Mouse (Mus musculus) megakaryocyte progenitor cell, adult 5-6 weeks (primary cell): ENCODE results near the gene Mrpl54. TPM values are rescaled to one million over a fixed set of nuclear protein-coding genes. Genes with fewer than 3 reads are reported as not detected.

Experiments used
- ATAC-seq: replicated peaks from 2 replicates; pipeline ENCODE4 v1.8.0; 2016; ENCODE audit warnings: mild to moderate bottlenecking, moderate TSS enrichment, inconsistent platforms; ENCODE audit not compliant: poor library complexity
- total RNA-seq, 2 experiments: library from RNA; stranded (forward) in 1 of 2; stranded (reverse) in 1 of 2; fragments of 157-497, 149-512 nt in 1 of 2; fragments of 200-1000 nt in 1 of 2; gene quantifications; 2 replicates each; pipeline versions ENCODE4 v1.2.3 to v1.2.4; 2015 to 2017

Mrpl54 gene
- total RNA-seq, 2 experiments from 2014 or later: 97.1 to 196 TPM

- ATAC-seq: no peak
These were observed 28.5 kb upstream of the Mrpl54 start for GRCm38 (mm10) chr10:81295185-81295584.

DNA sequence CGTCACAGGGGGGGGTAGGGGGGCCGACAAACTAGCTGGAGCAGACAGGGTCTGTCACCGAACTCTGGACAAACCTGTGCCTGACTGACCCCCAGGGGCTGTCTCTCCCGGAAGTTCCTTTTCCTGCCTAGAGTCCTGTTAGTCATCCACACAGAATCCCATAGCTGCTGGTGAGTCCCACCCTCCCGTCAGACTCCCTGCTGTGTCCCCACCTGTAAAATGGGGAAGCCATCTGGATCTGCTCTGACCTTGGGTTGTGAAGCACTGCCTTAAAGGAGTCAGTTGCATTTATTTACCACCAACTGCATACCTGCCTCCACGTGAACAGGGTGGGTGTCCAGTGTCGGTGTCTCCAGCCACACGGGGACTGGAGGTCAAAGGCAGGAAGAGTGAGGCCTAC, 27.7 kb upstream of the Mrpl54 start:
- no peak for ATAC-seq

DNA sequence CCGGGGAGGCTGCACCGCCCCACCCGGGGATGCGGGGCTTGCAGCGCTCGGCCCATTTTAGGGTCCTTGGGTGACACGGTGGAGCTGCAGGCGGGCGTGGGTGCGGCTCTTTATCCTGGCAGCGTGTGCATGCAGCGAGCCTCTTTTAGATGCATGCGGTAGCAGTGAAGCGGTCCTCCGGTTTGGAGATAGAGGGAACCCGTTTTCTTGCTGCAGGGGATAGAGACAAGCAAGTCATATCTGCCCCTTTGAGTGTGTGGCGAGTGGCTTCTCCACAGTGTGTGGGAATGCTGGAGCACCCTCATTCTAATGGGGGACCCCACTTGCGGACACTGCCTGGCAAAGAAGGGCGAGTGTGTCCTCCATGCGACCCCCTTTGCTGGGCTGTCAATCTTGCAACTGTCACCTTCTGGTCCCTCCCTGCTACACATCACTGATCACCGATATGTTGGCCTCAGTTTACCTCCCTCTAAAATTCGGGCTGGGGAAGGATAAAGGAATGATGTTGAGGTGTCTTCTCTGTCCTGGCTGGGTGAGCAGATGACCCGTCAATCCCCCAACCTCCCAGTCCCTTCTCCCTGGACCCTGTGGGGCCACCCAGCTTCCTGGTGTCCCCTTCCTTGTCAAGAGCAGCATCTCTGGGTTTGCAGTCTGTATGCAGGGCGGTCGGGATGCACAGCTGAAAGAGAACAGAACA, 26.7 kb upstream of the Mrpl54 start:
- ATAC-seq: no peak

DNA sequence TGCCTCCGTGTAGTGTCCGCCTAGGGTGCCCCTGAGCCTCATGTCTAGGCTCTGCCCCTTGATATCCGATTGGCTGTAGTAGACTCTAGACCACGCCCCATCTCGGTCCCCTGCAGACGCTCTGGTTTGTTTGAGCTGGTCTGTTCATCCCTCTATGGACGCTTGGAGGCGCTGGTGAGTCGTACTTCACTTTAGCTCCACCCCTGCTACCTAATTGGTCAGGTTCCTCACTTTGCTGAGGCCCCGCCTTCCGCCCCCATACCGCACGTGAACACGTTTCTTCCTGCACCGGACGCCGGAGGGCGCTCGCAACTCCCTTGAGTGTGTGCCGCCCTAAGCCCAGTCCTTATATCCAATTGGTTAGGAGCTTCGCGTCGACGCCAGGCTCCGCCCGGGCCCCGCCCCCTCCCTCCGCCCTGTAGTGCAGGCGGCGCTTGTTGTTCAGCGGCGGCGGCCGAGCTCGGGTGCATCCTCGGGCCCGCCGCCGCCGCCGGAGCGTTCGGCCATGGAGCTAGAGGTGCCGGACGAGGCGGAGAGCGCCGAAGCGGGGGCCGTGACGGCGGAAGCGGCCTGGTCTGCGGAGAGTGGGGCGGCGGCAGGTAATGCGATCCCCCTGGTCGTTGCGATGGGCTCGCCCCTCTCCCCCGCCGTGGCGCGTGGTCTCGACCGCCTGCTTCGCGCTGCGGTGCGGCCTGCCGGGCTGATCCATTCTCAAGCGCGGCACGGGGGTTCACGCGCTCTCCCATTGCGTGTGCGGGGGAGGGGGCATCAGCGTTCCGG, 26.0 kb upstream of the Mrpl54 start, which contains the start of gene Pip5k1c:
Gene Pip5k1c, plus strand, starts transcription at position 410 of the 780 bp plus-strand sequence.
- peak; percentile 76 for ATAC-seq

- no peak for ATAC-seq
These were observed 24.9 kb upstream of the Mrpl54 start, which contains the start of gene Tjp3 for GRCm38 (mm10) chr10:81291511-81292104. Tjp3 (minus strand) TSS chr10:81291581.

DNA sequence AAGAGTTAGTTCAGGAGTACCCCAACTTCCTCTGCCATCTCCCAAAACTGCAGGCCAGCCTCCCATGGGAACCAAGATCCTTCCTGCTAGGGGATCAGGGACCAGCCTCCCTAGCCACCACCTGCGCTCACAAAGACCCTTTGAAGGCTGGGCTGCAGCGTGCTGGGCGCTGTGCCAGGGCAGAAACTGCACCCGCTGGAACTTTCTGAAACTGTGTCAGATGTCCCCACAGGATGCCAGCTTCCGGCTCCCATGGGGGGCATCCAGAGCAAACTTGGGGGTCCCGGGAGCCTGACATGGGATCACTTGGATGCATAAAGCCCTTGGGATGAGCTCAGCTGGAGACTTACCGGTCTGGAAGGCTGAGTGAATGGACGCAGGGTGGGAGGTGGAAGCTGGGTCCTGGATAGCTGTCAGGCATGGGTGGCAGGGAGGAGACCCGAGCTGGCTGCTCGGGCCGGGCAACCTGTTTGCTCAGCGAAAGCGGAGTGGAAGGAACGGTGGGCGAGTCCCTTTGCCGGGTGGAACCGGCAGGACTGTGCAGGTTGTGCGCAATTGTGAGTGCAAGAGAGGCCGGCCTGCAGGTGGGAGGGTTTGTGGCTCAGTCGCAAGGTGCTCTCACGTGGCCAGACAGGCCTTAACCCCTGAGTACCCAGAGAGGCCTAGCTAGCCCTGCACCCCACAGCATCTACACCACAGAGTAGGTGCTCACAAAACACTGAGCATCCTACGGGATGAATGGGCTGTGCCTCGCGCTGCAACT, 24.1 kb upstream of the Mrpl54 start:
- ATAC-seq: no peak

DNA sequence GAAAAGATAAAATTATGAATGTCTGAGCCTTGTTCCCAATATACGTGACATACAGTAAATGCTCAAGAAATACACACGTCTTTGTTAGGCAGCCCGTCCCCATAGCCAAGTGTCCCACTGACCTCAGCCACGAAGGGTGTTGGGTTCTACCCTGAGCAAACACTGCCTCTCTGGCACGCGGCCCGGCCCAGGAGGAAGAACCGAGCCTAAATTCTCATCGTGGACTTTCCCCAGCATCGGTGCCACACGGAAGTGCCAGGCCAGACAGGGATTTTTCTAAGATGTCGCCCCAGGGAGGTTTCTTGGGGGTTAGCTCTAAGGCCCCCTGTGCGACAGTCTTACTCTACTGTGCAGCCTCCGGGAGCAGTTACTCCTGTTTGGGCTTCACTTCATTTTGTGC, 23.1 kb upstream of the Mrpl54 start:
- ATAC-seq: no peak

GRCm38 (mm10) chr10:81289278-81289677, 22.5 kb upstream of the Mrpl54 start:
- ATAC-seq: peak; percentile 23

DNA sequence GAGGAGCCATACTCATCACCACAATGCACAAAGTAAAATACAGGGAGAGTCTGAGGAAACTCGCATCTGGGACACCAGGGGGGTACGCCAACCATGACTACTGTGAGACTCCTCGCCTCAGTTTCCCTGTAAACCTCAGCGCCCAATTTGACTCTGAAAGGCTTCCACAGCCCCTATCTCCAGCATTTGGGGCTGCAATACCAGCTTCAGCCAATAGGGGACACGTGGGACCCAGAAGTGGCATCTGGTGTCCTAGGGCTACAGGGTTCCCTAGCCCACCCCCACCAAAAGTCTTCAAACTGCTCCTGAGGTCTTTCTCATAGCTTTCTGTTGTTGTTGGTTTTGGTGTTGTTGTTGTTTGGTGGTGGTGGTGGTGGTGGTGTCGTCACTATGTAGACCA, 21.9 kb upstream of the Mrpl54 start:
- no peak for ATAC-seq

DNA sequence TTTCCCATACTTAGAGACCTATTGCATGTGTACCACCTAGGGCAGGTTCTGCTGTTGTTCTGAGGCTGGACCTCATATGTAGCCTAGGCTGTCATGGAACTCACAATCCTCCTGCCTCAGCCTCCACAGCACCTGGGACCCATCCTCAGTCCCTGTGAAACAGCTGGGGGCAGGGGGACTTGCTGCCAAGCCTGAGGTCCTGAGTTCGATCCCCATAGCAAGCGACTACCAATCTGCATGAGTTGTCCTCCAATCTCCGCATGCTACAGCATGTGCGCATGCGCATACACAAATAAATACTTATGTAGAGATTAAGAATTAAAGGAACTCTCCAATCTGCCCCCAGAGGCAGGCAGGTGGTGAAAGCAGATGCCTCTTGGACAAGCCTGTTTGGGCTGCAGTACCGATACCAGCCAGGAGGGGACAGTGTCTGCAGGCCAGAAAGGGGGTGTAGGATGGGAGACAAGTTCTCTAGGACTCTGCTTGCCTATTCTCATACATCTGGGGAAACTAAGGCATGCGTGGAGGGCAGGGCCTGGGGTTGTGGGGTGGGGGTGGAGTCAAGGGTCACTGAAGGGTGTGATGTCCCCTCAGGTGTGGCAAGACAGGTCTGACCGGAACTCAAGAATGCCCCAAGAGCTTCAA, 20.9 kb upstream of the Mrpl54 start:
- 0 out of 2 replicates have a peak, but pooled peaks have one; percentile 10 for ATAC-seq

DNA sequence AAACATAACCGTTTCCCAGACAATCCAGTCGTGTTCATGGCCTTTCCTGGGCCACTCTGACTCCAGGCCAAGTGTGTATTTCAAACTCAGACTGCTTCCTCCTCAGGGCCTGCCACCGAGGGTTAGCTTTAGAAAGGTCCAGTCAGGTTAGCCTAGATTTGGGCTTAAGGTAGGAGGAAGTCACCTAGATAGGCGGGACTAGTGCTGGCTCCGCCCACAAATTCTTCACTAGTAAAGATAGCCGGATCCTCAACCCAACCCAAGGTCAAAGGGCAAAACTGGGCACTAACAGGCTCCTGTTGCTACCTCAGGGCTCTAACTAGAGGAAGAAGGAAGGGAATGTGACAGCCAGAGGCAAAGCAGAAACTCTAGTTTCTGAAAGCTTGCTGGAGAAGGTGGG, 19.9 kb upstream of the Mrpl54 start:
- ATAC-seq: no peak

- peak; percentile 83 for ATAC-seq
These were observed 19.1 kb upstream of the Mrpl54 start for GRCm38 (mm10) chr10:81285694-81286450.

DNA sequence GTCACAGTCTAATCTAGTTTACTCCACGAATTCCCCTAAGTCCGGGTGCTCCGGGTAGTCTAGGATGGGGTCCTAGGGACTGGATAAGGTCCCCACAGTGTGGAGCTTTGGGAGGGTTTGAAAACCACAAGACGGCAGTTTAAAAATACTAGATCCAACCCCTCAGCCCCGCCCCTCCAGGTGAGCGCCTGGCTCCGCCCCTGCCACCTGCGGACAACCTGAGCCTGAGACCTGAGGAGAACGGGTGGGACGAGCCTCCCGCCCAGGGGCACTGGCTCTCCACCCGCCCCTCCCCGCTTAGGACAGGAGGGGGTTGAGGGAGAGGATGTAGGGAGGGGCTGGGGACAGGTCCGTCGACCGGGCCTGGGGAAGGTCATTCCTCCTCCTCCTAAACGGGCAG, 18.0 kb upstream of the Mrpl54 start:
- ATAC-seq: no peak

DNA sequence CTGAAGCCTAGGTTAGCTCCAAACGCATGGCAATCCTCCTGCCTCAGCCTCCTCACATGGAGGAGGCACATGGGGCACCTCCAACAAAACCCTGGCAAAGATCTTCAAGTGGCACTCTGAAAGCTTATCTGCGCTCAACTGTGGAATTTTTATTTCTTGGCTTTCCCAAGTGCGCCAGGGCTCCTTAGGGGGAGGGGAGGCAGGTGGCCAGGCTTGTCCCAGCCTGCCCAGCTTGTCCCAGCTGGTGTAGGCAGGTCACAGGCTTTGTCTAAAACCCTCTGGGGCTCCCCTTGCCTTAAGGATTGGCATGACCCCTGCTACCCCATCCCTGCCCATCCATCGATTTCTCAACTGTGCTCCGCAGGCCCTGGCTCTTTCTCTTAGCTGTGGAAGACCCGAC, 17.5 kb upstream of the Mrpl54 start:
- no peak for ATAC-seq

- ATAC-seq: peak; percentile 39; the same call in 1 of the 2 replicates
These were observed 12.8 kb upstream of the Mrpl54 start for GRCm38 (mm10) chr10:81279496-81279895.

GRCm38 (mm10) chr10:81277676-81278075, 10.9 kb upstream of the Mrpl54 start:
- ATAC-seq: no peak

GRCm38 (mm10) chr10:81273842-81274241, 7.1 kb upstream of the Mrpl54 start:
- no peak for ATAC-seq

GRCm38 (mm10) chr10:81272356-81272755, 5.6 kb upstream of the Mrpl54 start:
- no peak for ATAC-seq

DNA sequence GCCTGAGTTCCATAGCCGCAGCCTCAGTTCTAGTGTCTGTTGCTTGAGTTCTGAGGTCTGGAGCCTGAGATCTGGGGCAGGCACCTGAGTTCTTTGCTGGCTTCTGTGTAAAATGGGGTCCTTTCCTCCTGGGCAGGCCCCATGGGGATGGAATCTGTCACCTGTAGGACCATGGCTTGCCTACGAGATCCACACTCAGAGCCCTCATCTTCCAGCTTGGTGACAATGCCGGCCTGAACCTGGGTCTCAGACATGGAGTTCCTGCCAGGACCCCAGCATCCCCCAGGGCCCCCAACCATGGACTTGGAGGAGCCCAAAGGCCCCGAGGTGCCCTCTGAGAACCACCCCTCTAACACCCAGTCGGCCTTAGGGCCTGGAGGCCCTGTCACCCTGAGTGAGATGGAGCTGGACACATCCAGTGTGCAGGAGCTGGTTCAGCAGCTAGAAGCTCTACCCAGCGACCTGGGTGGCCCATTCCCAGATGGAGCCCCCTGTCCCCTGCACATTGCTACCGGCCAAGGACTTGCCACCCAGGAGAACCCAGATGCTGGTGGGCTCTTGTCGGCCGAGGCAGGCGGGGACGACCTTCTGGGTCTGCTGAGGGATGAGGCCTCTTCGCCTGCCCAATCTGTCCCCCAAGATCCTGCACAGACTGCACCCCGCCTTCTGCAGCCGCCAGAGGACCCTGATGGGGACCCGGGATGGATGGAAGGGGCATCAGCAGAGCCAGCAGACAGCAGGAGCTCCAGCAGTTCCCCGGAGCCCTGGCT, 2.1 kb upstream of the Mrpl54 start:
- ATAC-seq: no peak
